Mouse (Mus musculus): ENCODE results near the gene Lgr6.

GRCm38 (mm10) chr1:135095189-135095588 is 9.9 kb downstream of the Lgr6 start:
- no peak for TF ChIP-seq CTCF (IDR thresholded peaks at IDR 0.05; ENCODE audit: extremely low read depth, insufficient read length, insufficient replicate concordance, low read depth, low read length)
- TF ChIP-seq POLR2A (IDR thresholded peaks at IDR 0.05; ENCODE audit: low read depth, low read length): no peak
